Mouse (Mus musculus): ENCODE data around the gene Hoxd9.

GRCm38 (mm10) chr2:74746298-74746921 lies 48.9 kb downstream of the Hoxd9 start:
- TF ChIP-seq CTCF (conservative IDR thresholded peaks at IDR 0.05; ENCODE audit: insufficient read depth, insufficient read length, low read depth, low read length), result no peak
- TF ChIP-seq POLR2A (IDR thresholded peaks at IDR 0.05; ENCODE audit: low read depth, low read length), result no peak

All from kidney, adult 2 months (tissue).